Mouse (Mus musculus) natural killer cell, adult 2 months (primary cell): ENCODE measurements around the gene Grhl3.

Source experiments
- DNase-seq, 2 experiments: peaks; one replicate each; pipeline ENCODE4 v3.0.0; 2022; ENCODE audit warnings: low spot score in 2 of 2

Gene Grhl3

DNA sequence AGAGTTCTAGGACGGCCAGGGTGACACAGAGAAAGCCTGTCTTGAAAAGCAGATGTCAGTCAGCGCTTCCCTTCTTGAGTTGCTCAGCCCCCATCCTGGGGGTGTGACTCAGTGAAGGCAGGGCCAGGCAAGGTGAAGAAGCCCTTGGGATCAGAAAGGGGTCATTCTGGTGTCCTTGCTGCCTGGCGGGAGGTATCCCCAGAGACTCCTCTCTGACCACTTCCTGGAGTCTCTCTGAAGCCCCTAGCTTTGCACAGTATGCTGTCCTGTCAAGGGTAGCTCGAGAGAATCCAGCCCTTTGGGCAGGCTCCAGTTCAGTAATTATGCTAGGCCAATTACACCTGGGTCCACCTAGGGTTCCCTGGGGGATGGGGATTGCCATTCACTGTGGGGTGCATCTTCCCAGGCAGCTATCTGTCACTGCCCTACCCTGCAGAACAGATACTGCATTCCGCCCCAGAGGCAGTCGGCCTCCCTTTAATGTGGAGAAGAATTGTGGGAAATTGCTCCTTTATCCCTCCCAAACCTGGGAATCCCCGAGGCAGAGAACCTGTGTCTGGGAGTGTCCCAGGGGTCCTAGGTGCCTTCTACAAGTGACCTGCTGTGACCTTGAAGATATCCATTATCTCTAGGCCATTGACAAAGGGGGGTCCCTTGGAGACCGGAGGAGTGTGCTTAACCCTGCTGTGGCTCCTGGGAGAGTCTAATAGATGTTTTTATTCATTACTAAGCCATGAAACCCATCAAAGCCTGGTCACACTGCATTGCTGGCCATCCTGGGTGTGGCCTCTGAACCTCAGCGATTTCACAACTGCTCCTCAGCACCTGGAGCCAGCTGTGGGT, 41.4 kb downstream of the Grhl3 start:
- no peak for DNase-seq

DNA sequence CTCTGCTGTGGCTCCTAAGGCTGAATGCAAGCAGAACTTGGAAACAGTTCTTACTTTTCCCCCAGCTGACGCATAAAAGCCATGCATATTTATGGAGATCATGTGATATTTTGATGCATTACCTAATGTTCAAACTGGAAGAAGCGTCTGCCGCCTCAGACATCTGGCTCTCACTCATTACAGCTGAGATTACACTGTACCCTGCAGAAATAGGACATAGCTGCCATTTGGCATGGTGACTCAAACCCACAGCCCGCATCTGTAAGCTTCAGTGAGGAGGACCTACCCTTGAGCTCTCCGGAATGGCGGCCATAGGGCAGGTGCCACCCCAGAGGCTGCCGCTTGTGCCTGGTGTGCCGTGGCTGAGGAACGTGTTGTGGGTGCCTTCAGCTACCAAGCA, 42.2 kb downstream of the Grhl3 start:
- DNase-seq = no peak

DNA sequence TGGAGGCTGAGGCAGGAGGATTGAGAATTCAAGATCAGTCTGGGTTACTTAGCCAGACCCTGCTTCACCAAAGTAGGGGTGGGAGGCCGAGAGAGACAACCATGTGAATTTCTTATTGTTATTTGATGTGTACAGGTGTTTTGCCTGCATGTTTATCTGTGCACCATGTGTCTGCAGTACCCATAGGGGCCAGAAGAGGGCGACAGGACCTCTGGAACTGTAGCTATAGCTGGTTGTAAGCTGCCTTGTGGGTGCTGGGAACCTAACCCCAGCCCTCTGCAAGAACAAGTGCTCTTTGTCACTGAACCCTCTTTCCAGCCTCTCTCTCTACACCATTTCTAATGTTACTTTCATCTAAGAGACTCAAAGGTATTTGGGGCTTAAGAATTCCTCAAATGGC, 43.2 kb downstream of the Grhl3 start:
- no peak for DNase-seq

DNA sequence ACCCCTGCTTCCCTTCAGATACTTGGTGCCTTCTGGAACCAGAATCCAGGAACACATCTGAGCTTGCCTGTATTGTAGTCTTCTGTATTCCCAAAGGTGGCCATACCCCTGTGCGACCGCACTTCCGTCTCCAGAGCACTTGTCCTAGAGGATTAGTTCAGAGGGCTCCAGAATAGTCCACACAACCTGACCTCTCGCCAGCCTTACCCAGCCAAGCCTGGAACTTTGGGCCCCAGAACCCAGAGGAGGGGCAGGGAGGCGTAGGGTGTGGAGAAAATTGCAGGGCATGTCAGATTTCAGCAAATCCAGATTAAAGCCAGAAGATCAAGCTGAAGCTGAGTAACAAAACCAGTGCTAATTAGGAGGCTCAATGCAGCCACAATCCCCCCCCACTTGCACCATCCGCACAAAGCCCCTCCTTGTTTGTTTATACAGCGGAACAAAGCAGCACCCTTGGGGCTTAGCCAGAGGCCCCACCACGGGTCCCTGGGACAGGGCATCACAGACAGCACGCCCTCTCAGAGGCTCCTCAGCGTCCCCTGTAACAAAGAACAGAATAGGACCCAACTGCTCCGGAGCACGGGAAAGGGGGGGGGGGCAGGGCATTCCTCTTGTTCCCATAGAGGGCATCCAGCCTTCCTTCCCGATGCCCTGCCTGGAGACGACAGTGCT, 47.3 kb downstream of the Grhl3 start:
- no peak for DNase-seq

DNA sequence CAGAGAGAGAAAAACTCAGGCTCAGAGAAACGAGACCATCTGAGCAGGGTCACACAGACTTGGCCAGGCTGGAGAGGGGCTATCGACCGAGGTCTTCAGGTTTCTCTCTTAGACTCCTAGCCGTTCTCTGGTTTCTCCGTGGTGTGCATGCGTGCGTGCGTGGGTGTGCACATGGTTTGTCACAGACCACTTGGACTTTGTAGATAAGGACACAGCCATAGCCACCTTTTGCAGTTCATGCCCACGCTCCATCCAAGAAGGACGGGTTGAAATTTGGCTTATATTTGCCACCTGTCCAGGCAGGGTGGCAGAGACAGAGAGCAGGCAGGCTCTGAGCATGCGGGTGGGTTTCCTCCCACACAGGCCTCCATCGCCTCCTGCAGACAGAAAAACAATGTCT, 48.4 kb downstream of the Grhl3 start:
- no peak for DNase-seq

DNA sequence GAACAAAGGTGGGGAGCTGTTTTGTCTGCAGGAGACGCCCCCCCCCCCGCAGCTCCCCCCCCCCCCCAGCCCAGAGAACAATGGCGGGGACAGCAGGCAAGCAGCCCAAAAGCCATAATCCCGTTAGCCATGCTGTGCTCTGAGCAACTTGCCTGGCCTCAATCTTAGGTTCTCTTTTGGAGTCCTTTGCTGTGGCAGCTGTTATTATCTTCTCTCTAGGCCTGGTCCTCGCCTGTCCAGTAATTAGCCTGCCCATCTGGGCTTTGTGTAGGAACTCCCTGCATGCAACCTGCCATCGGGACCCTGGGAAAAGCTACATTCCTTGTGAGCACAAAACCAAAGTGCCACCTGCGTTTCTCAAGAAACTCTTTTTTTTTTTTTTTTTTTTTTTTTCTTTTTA, 49.5 kb downstream of the Grhl3 start:
- DNase-seq = no peak

DNA sequence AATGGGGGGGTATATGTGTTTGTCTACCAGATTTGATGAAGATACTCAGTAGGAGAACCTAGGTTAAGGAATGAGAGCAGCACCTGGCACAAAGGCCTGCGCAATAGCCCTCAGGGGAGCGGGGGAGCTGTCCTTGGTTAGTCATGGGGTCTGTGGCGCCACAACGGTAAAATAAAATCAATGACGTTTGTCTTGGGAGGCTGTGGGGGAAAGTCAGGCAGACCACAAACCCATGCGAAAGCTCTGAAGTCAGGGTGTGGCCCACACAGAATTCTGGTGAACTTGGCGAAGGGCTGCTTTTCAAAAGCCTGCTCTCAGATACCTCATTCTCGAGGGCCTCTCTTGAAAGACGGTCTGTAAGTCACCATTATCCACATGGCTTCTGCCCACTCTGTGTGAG, 53.0 kb downstream of the Grhl3 start:
- DNase-seq = peak; percentile 32 to 44

DNA sequence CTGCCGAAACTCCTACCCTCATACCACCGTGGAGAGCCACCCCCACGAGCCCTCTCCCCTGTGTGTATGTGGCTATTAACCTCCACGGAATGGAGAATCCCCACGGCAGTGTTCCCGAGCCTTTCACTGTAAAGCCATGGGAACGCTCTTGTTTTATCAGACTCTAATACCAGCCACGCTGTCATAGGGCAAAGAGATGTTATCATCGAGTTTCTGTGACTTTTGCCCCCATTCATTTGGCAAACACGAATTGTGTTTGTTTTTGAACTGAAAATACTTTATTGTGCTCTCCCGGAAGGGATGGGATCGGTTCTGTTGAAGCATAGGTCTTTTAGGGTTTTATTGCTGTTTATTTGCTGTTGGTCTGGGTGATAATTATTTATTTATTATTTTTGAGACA, 55.3 kb downstream of the Grhl3 start:
- no peak for DNase-seq

DNA sequence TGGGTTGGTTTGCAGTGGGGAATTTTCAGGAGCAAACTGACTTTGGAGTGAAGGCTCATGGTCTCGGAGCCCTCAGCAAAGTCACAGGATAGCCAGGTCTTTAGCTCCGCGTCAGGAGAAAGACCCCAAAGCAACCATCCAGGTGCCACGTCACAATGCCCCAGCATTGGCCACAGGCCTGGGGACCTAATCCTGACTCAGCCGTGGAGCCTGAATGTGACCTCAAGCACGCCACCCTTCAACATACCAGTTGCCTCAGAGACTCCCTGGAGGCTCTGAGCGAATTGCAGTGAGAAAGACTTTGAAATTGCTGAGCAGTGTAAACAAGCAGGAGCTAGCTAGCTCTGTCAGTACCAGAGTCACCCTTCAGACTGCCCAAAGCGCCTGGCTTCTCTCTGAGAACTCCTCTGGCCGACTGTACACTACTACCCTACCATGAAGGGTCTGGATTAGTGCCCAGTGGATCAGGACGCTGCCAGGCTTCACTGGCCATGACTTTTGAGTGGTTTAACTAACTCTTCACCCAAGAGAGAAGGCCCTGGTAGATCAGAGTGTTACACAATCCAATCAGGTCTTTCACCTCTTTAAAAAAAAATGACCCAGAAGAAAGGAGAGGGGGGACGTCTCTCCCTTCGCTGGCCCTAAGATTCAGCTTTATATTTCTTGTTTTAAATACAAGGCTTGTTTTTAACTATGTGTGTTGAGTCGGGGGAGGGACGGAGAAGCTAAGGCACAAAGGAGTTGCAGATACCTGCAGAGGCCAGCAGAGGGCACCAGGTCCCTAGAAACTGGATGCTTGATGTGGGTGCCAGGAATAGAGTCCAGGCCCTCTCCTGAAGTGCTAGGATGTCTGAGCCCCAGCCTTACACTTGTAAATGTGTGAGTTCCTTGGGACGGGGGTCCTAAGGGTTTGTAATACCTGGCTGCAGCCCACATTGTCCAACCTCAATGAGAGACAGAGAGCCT, 56.8 kb downstream of the Grhl3 start:
- DNase-seq = peak; percentile 40 to 62

DNA sequence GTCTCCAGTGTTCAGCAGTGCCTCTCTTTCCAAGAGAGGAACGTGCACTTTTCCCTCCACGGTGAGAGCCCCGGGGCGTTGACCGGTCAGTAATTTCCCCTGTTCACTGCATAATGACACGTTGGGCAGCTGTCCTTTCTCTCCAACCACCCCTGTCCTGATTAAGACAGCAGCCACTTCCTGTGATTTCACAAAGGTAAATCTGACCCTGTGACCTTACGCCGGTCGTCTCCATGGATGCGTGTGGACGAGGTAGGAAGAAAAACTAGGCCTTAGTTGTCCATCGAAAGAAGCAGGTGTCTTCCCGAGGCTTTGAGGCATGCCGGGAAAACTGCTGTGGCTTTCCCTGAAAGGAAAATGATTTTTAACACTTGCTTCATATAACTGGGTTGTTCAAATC, 58.5 kb downstream of the Grhl3 start:
- no peak for DNase-seq

DNA sequence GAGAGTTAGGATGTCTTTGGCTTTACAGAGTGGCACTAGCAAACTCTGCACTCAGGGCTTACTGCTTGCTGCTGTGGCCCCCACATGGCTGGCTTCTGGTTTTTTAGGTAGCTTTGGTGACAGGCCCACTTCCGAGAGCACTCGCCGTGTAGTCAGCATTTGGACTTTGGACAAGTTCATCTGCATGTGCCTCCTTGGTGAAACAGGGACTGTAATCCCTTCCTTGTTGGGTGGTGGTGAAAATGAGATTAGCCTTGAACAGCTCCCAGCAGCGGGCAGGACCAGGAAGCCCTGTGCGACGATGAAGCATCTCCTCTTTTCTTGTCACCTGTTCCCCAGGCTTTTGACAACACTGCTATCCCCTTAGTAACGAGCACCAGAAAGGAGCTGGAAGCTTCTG, 59.6 kb downstream of the Grhl3 start:
- DNase-seq = no peak

DNA sequence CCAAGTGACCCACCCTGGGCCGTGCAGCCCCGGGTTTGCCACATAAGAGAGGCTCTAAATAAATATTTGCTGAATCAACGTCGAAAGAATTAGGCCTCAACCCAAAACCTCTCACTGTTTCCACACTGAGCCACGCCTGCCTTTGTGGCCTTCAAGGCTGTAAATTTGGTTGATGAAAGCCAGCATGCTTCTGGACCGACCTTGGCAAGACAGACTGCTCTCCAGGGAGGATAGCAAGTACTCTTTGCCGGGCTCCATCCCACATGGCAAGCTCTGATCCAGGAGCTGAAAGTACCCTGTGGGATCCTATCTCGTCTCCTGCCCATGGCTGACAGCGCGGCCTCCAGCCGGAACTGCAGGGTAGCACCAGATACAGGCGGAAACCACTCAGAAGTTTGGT, 63.9 kb downstream of the Grhl3 start:
- DNase-seq = no peak

DNA sequence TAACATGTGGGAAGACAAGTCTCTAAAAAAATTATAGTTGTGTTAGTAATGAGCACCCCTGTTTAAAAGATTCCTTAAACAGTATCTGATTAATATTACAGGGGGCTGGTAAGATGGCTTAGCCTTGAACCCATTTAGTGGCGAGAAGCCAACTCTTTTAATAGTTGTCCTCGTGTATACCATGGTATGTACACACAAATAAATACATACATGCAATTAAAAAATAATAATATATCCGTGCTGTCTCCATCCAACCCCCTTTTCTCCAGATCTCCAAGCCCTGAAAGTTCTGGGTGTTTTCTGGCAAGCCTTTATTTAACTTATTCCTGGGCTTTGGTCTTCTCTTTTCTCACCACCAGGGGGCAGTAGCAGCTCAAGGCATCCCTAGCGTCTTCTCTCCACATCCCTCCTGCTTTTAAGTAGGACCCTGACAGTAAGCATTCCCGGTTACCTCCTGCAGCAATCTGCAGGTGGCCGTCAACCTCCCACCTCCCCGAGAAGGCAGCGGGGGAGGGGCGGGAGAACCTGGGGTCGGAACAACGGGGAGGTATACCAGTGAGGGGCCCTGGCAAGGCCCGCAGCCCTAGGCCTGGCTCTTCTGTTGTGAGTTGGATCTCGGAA, 64.9 kb downstream of the Grhl3 start:
- peak in 1 of 2 experiments; percentile 48 for DNase-seq

DNA sequence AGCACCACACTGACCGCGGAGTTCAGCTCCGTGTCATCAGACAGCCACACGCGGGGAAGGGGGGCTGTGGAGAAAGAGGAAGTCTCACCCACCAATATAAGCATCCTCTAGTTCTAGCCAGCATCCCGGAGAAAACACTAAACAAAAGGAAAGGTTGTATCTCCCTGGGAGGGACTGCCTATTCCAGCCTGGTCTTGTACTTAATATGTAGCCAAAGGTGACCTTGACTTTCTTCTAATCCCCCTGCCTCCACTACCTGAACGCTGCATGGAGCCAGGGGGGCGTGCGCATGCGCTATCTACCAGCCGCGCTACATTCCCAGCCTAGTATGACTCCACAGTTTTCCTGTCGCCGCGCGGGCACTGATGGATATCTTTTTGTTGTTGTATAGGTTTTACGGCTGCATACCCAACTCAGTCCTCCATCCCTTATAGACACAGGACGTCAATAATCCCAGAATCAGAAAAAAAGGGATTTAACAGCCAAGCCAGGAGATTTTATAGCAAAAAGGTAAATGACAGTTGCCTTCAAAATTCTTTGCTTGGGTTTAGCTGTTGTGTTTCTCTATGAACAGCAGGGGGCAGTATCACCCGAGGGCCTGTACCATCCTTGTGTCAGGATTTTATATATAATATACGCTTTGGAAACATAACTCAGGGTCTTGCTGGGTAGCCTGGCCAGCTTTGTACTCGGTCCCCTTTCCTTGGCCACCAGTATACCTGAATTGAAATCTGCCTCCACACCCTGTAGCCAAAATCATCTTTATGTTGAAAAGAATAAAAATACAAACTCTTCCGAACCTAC, 65.7 kb downstream of the Grhl3 start:
- DNase-seq = peak in 1 of 2 experiments; percentile 33

DNA sequence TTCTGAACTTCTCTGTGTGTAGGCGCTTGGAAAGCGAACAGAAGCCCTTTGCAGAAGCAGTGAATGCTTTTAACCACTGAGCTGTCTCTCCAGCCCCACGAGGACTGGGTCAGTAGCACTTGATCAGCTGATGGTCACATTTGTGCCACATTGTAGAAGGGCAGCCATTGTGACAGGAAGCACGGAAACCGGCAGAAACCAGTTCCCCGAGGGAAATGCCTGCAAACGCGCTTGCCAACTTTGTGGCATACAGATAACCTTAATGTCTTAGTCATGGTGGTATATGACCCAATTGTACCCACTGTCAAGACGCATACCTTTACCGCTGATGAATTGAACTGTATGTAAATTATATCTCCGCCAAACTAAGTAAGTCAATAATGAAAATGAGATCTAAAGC, 67.6 kb downstream of the Grhl3 start:
- peak; percentile 43 to 55 for DNase-seq

DNA sequence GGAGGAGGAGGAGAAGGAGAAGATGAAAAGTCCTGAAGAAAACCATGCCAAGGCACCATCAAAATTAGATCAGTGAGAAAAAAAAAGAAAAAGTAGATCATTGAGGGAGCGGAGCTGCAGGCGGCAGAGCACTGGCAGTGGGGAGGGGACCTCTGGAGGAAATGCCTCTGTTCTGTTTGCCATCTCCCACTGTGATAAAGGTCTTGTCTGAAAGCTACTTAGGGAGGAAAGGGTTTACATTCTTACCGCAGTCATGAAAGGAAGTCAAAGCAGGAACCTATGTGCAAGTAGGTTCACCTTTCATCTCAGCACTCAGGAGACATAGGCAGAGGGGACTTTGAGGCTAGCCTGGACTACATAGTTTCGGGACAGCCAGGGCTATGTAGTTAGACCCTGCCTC, 71.8 kb downstream of the Grhl3 start:
- DNase-seq = no peak

DNA sequence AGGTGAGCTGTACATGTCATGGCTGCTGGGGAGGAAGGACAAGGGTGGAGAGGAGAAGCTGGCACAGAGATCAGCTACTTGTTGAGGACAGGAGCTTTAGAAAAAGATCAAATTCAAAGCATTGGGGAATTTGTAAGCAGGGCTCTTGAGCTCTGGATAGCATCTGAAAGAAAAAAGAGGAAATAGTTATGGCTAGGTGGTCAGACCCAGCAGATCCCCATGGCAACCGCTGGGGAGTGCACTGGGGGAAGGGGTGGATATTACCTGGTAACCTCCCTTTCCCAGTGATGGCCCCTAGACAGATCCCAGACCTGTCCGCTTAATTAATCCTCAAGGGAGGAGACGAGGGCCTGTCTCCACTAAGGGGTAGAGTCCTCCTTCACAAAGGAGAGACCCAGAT, 73.6 kb downstream of the Grhl3 start:
- peak in 1 of 2 experiments; percentile 32 for DNase-seq

DNA sequence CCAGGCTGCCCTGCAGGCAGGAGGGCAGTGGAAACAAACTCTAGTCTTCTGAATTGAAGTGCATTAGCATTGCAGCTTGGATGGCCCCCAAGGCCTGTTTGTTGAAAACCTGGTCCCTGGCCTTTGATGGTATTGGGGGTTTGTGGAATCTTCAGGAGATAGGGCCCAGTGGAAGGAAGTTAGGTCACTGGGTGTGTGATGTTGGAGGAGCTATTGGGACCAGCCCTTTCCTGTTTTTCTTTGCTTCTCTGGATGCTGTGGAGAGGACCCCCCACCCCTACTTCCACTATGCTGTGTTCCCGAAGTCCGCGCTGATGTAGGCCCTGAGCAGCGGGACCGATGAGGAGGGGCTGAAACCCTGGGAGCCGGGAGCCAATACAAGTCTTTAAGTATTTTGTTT, 75.3 kb downstream of the Grhl3 start:
- DNase-seq = no peak

DNA sequence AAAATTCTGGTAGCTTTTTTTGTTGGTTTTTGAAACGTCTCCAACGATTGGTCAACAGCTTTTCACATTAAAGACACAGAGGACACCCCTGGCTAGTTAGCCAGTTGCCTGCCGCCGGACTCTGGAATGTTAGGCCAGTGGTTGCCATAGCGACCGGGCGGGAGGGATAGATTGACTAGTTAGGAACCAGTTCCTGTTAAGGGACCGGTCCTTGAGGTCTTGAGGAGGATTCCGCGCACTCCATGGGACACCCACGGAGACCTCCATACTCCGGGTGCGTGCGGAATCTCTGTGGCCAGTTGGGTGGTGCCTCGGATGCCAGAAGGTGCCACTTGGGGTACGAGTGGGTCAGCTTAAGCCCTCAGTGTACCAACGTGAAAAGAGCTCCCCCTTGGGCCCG, 77.6 kb downstream of the Grhl3 start:
- DNase-seq = no peak

DNA sequence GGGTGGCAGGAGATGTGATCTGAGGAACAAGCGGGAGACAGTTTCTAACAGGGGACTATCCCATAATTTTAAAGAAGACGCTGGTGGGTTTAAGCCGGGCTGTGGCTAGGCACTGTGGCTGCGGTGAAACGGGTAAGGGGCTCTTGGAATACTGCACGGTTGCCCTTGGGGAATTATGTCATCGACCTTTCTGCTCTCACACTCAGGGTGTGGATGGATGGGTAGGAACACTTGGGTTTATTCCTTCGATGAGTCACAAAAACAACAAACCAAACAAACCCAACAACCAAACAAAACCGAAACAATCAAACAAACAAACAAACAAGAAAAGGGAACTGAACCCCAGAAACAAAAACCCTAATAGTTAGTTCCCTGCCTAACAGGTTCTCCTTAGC, 78.0 kb downstream of the Grhl3 start:
- DNase-seq = no peak
